Mouse (Mus musculus) hematopoietic multipotent progenitor cell, adult 10-12 weeks (in vitro differentiated cells): ENCODE data around the gene Rasl11b. TPM values are rescaled to one million over a fixed set of nuclear protein-coding genes. Genes with fewer than 3 reads are reported as not detected.

Experiments used
- polyA plus RNA-seq: library from polyadenylated mRNA; stranded (reverse); fragments of >175 nt; gene quantifications from 2 replicates; pipeline ENCODE4 v1.2.3, GENCODE M21; 2012; ENCODE audit warnings: low replicate concordance

Gene Rasl11b
- 2.1 and 2.3 TPM in 2 replicates for polyA plus RNA-seq

GRCm38 (mm10) chr5:74194841-74195613 is at the start of gene Rasl11b:
Gene Rasl11b, plus strand, starts transcription at chr5:74195286.

Other genes with a start within 250 kb of the Rasl11b start
- gene Usp46, start 126.9 kb upstream of the Rasl11b start, polyA plus RNA-seq, result 0.47 and 1.00 TPM in 2 replicates